Mouse (Mus musculus): ENCODE data around the gene Arl2. TPM values are rescaled to one million over a fixed set of nuclear protein-coding genes. Genes with fewer than 3 reads are reported as not detected.
A peak's percentile ranks its signal among the peaks of the same experiment; 100 is the strongest.
"Not testable (repeated sequence)": the region's sequence is repeated elsewhere in the genome, so short reads cannot be mapped to it uniquely, and the experiment has no call there.

The Arl2 gene
- total RNA-seq (2021), result 10 to 100 TPM; 83.2 to 84.8 TPM
- long read RNA-seq, transcript Arl2-201 (5 exons, 1,286 nt), result major isoform, 64 of 73 reads
- long read RNA-seq, partial matches to known transcripts, result 8 of 73 reads
- long read RNA-seq, other reads (novel, unspliced or antisense), result 0 of 73 reads

- peak; percentile 71 to 93 for DNase-seq (ENCODE audit: low spot score in 2 of 2)
Observed at GRCm38 (mm10) chr19:6141394-6141749, at the start of gene Arl2. Gene Arl2, minus strand, starts transcription at chr19:6141548.

- no peak for DNase-seq (ENCODE audit: low spot score in 2 of 2)
Observed at GRCm38 (mm10) chr19:6184131-6184530, 42.8 kb upstream of the Arl2 start, which contains the start of gene Majin. Gene Majin, plus strand, starts transcription at chr19:6184388.

- DNase-seq (ENCODE audit: low spot score in 2 of 2), result no peak
Observed at GRCm38 (mm10) chr19:6182534-6182933, 41.2 kb upstream of the Arl2 start.

- DNase-seq (ENCODE audit: low spot score in 2 of 2), result no peak
Observed at GRCm38 (mm10) chr19:6181629-6182028, 40.3 kb upstream of the Arl2 start.

- DNase-seq (ENCODE audit: low spot score in 2 of 2), result no peak
Observed at GRCm38 (mm10) chr19:6178775-6179174, 37.4 kb upstream of the Arl2 start.

GRCm38 (mm10) chr19:6174771-6175170 is 33.4 kb upstream of the Arl2 start:
- DNase-seq (ENCODE audit: low spot score in 2 of 2), result no peak

GRCm38 (mm10) chr19:6171215-6171614 is 29.9 kb upstream of the Arl2 start:
- no peak for DNase-seq (ENCODE audit: low spot score in 2 of 2)

- DNase-seq (ENCODE audit: low spot score in 2 of 2), result no peak
Observed at GRCm38 (mm10) chr19:6166750-6167149, 25.4 kb upstream of the Arl2 start.

- no peak for DNase-seq (ENCODE audit: low spot score in 2 of 2)
Observed at GRCm38 (mm10) chr19:6163872-6164547, 22.7 kb upstream of the Arl2 start.

- DNase-seq (ENCODE audit: low spot score in 2 of 2), result no peak
Observed at GRCm38 (mm10) chr19:6157220-6157619, 15.9 kb upstream of the Arl2 start.

GRCm38 (mm10) chr19:6156372-6156771 is 15.0 kb upstream of the Arl2 start:
- DNase-seq (ENCODE audit: low spot score in 2 of 2), result no peak

GRCm38 (mm10) chr19:6155174-6155573 is 13.8 kb upstream of the Arl2 start:
- no peak for DNase-seq (ENCODE audit: low spot score in 2 of 2)

GRCm38 (mm10) chr19:6144842-6145241 is 3.5 kb upstream of the Arl2 start:
- no peak for DNase-seq (ENCODE audit: low spot score in 2 of 2)

- peak; percentile 91 to 95 for DNase-seq (ENCODE audit: low spot score in 2 of 2)
Observed at GRCm38 (mm10) chr19:6140678-6141393, 512 bp downstream of the Arl2 start, which contains the start of gene Batf2. Gene Batf2, plus strand, starts transcription at chr19:6140983.

- no peak for DNase-seq (ENCODE audit: low spot score in 2 of 2)
Observed at GRCm38 (mm10) chr19:6140374-6140677, 1.0 kb downstream of the Arl2 start.

GRCm38 (mm10) chr19:6139701-6140100 is 1.6 kb downstream of the Arl2 start:
- no peak for DNase-seq (ENCODE audit: low spot score in 2 of 2)

- no peak for DNase-seq (ENCODE audit: low spot score in 2 of 2)
Observed at GRCm38 (mm10) chr19:6136397-6136796, 5.0 kb downstream of the Arl2 start.

- DNase-seq (ENCODE audit: low spot score in 2 of 2), result not testable (repeated sequence)
Observed at GRCm38 (mm10) chr19:6133197-6133596, 8.2 kb downstream of the Arl2 start.

GRCm38 (mm10) chr19:6132171-6132827 is 9.0 kb downstream of the Arl2 start:
- no peak for DNase-seq (ENCODE audit: low spot score in 2 of 2)

- not testable (repeated sequence) for DNase-seq (ENCODE audit: low spot score in 2 of 2)
Observed at GRCm38 (mm10) chr19:6130414-6131128, 10.8 kb downstream of the Arl2 start.

GRCm38 (mm10) chr19:6127760-6128341 is 13.5 kb downstream of the Arl2 start, which contains the start of gene Snx15:
Gene Snx15, minus strand, starts transcription at chr19:6128304.
- DNase-seq (ENCODE audit: low spot score in 2 of 2), result peak; percentile 91 to 96

All from layer of hippocampus, adult 18-20 months (tissue).